Mouse (Mus musculus) spleen, adult 18-20 months (tissue): Measurements from ENCODE around the gene Lhcgr.

ENCODE experiments used
- DNase-seq, 2 experiments: peaks; one replicate each; pipeline ENCODE4 v3.0.0; 2022; ENCODE audit warnings: mixed read lengths in 2 of 2

Gene Lhcgr

DNA sequence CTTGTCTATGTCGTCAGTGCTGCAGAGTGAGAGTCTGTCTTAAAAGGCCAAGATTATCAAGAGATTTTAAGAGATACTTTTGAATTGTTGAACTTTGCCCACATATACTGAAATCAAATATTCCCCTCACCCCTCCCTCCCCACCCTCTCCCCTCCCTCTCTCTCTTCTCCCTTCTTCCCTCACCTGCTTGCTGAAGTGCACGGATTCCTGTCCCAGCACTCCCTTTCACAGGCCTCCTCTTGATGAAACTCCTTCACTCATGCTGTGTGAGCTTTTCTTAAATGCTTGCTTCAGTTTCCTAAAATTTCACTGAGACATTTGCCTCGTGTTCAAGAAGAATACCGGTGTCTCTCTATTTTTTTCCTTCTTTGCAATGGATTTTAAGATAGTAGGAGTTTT lies 88.7 kb downstream of the Lhcgr start:
- DNase-seq: no peak

DNA sequence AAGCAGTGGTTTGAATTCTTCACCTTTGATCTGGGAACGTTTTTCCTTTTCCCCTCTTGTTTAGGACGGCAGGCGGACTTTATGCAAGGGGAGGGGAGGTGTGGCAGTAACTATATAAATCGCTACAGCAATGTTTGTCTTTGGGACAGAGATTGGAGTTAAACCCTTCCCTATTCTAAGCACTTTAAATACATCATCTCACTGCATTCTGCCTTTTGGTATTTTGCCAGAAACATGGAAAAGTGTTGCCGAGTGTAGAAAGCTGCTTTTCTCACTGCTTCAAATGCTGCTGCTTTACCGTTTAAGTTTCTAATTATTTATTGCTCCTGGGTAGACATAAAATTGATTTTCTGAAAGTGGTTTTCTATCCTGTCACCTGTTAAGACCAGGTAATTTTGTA lies 89.4 kb downstream of the Lhcgr start:
- no peak for DNase-seq

DNA sequence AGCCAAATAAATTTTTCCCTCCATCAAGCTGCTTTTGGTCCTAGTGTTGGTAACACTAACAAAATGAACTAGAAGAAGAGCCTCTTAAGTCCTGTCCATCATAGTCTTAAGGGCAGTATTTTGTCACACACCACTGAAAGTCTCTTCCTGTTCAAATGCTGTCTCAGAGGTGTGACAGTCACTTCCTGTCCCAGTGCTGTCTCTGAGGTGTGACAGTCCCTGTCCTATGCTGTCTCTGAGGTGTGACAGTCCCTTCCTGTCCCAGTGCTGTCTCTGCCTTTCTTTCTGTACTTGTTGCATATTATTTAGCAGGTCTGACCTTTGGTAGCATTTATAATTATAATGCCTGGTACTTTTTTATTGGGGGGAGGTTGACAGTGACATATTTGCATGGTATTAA lies 90.9 kb downstream of the Lhcgr start:
- no peak for DNase-seq

DNA sequence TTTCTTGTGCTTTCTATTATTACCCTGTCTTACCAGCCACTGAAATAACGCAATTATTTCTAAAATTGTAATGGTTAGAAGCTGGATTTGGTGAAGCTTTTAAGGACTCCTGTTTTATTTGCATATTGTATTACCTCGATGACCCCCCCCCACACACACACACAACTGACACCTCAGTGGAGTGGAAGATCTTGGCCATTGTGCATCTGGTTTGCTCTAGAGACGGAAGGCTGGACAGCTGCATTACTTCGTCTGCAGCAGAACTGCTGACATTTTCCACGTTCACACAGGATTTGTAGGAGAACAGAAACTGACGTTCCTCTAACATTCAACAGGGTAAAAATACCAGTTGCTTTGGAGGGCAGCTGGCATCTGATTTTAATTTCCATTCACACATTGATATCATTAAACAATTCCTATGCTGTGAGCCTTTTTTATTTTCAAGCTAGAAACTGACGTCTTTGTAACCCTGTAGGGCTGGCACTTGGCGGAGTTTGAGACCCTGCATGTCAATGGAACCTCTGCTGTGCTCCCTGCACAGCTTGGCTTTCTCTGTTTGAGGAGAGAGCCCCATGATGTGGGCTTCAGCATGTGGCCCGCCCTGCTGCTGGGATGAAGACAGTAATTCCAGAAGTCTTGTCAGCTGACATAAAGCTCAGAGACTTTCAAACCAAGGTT lies 95.0 kb downstream of the Lhcgr start:
- DNase-seq: no peak

DNA sequence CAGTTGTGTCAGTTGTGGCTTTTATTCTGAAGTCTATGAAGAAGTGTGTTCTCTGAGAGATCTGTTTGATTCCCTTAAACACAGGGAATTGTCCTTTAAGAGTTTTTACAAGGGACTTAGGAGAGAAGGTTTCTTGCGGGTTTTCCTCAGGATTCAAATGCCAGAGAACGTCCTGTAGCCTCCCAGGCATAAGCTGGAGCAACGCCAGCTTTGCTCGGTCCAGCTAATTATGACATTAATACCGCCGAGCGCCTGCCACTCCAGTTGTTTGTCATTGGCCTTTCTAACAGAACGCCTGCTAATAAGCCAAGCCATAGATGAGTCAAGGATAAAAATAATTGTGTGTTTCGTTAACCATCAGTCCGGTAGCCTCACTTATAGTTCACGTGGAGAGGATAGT lies 103.6 kb downstream of the Lhcgr start:
- DNase-seq: no peak

DNA sequence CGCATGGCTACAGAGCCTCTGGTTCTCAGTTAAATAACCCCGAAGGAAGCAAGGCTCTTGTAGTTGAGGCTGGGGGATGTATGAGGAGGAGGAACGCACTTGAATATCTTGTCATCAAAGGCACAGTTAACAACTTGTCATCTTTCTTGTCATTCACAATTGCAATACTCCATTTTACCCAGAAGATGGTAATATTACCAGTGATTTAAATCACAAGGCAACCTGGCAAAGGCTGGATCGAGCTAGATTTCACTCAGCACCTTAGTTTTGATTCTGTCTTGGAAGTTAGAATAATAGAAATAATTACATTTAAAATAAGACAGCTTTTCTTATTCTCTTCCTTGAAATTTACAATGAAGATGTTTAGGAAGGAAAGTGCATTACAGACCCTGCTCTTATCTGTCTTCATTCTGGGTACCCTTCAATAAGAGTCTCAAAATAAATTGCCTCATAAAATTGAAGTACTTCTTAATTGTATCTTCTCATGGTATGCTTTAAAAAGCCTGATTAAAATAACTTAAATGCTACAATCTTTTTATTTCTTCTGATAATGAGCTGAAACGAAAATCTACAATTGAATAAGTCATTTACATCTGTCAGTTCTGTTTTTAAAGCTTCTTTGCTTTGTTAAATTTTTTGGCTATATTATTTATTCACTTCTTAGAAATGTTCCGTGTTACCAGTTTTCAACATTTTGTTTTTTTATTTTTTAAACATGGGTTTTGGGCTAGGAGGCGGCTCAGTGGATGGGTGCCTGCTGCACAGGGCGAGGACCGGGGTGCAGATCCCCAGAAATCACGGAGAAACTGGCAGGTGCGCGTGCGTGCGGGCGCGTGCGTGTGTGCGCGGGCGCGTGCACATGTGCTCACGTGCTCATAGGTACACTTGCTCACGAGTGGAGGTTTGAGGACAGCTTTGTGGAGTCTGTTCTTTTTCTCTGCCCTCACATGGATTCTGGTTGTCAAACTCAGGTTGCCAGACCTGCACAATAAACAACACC lies 116.2 kb downstream of the Lhcgr start:
- no peak for DNase-seq

DNA sequence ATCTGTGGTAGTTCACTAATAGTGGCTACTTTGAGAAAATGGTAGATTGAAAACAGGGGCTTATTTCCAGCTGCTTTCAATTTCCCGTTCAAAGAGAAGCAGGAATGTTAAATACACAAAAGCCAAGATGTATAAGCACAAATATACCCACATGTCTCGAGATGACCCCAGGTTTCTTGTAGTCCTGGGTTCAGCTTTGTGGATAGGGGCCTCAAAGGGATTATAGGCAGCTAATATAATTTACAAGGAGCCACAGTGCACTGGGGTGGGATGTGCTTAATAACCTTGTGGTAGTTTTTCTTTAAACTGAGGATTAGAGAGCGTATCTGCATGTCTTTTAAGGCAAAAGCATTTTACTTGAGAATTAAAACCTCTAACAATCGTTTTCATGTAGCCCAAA lies 121.0 kb downstream of the Lhcgr start:
- DNase-seq: no peak

DNA sequence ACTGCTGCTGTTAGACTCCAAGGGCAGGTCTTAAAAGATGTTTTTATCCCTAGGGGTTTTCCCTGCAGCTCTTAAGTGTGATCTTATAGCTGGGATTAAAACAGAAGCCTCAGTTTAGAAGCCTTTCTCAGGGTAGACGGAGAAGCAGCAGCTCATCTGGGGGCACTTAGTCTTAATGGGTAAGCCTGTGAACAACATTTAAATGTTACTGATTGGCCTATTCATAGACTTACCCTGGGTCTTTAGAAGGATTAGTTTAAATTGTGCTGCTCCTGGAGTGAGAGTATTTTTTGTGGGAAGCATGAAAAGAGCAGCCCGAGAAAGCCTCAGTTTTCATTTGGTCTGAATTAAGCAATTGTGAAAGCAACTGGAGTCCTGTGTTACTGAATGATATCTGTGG lies 121.9 kb downstream of the Lhcgr start:
- no peak for DNase-seq

DNA sequence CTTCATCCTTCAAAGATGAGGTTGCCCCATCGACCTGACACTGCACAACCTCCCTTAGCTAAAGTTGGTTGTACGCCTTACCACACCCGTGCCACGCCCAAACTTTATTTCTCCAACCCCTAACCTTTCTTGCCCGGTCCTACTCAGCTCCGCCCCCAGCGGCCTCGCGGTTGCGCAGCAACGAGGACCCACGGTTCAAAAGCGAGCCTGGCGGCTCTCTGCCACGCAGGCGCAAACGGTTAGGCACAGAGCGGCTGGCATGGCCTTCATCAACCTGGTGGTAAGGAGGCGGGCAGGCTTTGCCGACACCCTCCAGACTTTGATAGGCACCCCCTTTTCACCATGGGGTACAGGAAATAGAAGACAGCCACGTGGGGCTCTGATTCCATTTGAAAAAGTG lies 123.3 kb downstream of the Lhcgr start, which contains the start of gene Gtf2a1l:
Gene Gtf2a1l (plus strand): TSS at position 209 of the 400 bp plus-strand sequence.
- DNase-seq: peak; percentile 25 to 36
